Mouse (Mus musculus) MN1 (cell line): ENCODE data around the gene Spata18.

Experiments
- DNase-seq: peaks from one replicate; pipeline ENCODE4 v3.0.0-alpha.2; 2016; ENCODE audit warnings: low spot score

Gene Spata18

GRCm38 (mm10) chr5:73666695-73667094, 15.5 kb downstream of the Spata18 start:
- no peak for DNase-seq

GRCm38 (mm10) chr5:73667877-73668276, 16.7 kb downstream of the Spata18 start:
- no peak for DNase-seq

GRCm38 (mm10) chr5:73669386-73669785, 18.2 kb downstream of the Spata18 start:
- DNase-seq: no peak

GRCm38 (mm10) chr5:73675604-73676003, 24.4 kb downstream of the Spata18 start:
- no peak for DNase-seq

GRCm38 (mm10) chr5:73676626-73677025, 25.4 kb downstream of the Spata18 start:
- DNase-seq: no peak

GRCm38 (mm10) chr5:73683221-73683620, 32.0 kb downstream of the Spata18 start:
- no peak for DNase-seq

GRCm38 (mm10) chr5:73683706-73684409, 32.7 kb downstream of the Spata18 start:
- peak; percentile 6 for DNase-seq

- peak; percentile 14 for DNase-seq
Measured at GRCm38 (mm10) chr5:73686149-73686548, 35.0 kb downstream of the Spata18 start.

- DNase-seq: no peak
Measured at GRCm38 (mm10) chr5:73688576-73688975, 37.4 kb downstream of the Spata18 start.

GRCm38 (mm10) chr5:73690146-73690545, 39.0 kb downstream of the Spata18 start:
- no peak for DNase-seq

GRCm38 (mm10) chr5:73691723-73692520, 40.7 kb downstream of the Spata18 start:
- no peak for DNase-seq

- DNase-seq: no peak
Measured at GRCm38 (mm10) chr5:73693778-73694177, 42.6 kb downstream of the Spata18 start.

- DNase-seq: no peak
Measured at GRCm38 (mm10) chr5:73694254-73695015, 43.3 kb downstream of the Spata18 start.

GRCm38 (mm10) chr5:73697700-73698099, 46.5 kb downstream of the Spata18 start:
- DNase-seq: no peak

GRCm38 (mm10) chr5:73701063-73701890, 50.1 kb downstream of the Spata18 start:
- no peak for DNase-seq

GRCm38 (mm10) chr5:73701946-73702710, 50.9 kb downstream of the Spata18 start:
- no peak for DNase-seq

- DNase-seq: no peak
Measured at GRCm38 (mm10) chr5:73703096-73703495, 51.9 kb downstream of the Spata18 start.

- DNase-seq: no peak
Measured at GRCm38 (mm10) chr5:73704263-73704662, 53.1 kb downstream of the Spata18 start.

GRCm38 (mm10) chr5:73704757-73705156, 53.6 kb downstream of the Spata18 start:
- DNase-seq: no peak

- no peak for DNase-seq
Measured at GRCm38 (mm10) chr5:73705290-73705689, 54.1 kb downstream of the Spata18 start.

GRCm38 (mm10) chr5:73712852-73713251, 61.7 kb downstream of the Spata18 start:
- DNase-seq: no peak
